Mouse (Mus musculus): ENCODE data around the gene Ciart.
"Not testable (repeated sequence)": the region's sequence is repeated elsewhere in the genome, so short reads cannot be mapped to it uniquely, and the experiment has no call there.

Gene Ciart

GRCm38 (mm10) chr3:95899800-95900524, 17.9 kb upstream of the Ciart start:
- DNase-seq = no peak

DNA sequence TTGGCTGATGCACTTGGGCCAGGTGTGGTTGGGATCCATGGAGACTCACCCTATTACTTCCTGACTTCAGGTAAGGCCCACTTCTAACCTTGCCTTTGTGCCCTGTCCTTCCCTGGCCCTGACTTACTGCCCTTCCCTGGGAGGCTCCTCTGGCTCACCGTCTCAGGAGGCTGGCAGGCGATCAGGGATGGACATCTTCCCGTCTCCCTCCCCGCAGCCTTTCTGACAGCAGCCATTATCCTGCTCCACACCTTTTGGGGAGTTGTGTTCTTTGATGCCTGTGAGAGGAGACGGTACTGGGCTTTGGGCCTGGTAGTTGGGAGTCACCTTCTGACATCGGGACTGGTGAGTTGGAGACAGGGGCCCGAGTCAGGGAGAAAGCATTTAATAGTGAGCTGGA, 13.4 kb upstream of the Ciart start:
- not testable (repeated sequence) for DNase-seq

- DNase-seq = peak; percentile 54
Measured at GRCm38 (mm10) chr3:95894317-95895160, 12.5 kb upstream of the Ciart start.

DNA sequence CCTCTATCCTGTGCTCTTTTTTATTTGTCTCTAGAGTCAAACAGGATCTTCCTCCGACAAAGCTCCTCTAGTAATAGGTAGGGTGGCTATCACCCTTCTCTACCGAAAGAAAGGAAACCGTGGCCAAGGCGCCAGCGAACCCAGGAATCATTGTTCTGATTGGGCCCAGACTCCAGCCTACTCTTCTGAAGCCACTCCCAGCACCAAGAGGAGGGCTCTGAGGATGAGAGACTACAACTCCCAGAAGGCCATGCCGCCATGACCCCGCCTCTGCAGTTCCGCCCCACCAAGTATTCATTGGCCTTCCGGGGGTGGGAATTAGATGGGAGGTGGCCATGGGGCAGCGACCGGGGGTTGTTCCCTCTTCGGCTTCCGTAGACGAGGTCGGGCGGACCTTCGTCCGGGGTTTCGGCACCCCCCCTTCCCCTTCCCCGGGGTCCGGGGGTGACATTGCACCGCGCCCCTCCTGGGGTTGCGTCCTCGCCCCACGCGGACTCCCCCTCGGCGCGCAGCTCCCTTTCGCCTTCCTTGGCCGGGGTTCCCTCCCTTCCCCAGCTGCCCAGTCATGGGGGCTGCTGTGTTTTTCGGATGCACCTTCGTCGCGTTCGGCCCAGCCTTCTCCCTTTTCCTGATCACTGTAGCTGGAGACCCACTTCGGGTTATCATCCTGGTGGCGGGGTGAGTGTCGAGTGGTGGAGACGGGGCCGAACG, 11.7 kb upstream of the Ciart start, which contains the start of gene Aph1a:
Gene Aph1a (plus strand): TSS at position 364 of the 711 bp plus-strand sequence.
- DNase-seq = peak; percentile 96

- no peak for DNase-seq
Measured at GRCm38 (mm10) chr3:95893126-95893525, 11.1 kb upstream of the Ciart start.

- no peak for DNase-seq
Measured at GRCm38 (mm10) chr3:95892066-95893052, 10.3 kb upstream of the Ciart start.

DNA sequence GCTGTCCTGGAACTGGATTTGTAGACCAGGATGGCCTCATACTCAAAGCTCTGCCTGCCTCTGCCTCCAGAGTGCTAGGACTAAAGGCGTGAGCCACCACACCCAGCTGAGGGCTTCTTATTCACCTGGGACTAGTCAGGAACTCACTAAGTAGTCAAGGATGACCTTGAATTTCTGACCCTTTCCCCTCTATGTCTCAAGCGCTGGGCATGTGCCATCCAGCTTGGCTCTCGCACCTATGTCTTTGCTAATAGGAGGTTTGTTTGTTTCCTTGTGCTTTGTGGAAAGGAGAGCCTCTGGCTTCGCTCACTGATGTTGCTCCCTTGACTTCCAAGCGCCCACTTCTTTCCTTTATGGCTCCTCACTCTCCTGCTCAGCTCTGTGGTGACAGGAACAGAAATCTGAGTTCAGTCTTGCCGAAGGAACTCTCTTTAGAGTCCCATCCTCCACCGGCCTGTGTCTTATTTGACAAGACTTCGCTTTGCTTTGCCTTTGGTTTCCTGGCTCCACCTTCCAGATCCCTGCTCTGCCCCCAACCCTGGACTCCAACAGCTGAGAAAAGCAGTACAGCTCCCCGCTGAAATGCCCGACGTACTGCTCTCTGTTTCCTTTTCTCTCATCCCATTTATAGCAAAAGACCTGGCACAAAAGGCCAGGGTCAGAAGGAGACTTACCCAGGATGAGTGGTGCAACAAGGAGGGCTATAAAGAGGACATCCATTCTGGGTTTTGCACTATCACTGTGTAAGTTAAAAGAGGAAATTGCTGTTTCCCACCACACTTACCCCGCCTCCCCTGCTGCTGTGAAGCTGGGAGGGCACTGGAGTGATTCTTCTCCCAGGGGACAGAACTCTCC, 9.4 kb upstream of the Ciart start, which contains the start of gene BC028528:
Gene BC028528 (minus strand): TSS at position 795 of the 855 bp plus-strand sequence.
- no peak for DNase-seq

GRCm38 (mm10) chr3:95889664-95890063, 7.6 kb upstream of the Ciart start:
- DNase-seq = no peak

GRCm38 (mm10) chr3:95887596-95887995, 5.5 kb upstream of the Ciart start:
- no peak for DNase-seq

DNA sequence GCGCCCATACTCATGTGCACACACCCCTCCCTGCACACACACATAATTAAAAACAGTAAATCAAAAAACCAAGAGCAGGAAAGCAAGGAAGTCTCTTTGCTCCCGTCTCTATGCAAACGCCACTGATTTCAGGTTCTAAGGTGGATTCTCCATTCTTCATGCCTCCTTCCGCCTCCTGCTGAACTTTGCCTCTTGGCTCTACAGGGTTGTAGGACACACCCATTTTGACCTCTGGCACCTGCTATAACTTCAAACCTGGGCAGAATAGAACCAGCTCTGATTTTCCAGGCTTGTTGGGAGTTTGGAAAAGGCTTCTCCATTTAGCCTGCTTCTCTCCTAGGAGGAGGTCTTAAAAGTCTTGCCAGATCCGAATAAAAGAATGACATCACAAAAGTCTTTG, 2.3 kb upstream of the Ciart start:
- DNase-seq = no peak

DNA sequence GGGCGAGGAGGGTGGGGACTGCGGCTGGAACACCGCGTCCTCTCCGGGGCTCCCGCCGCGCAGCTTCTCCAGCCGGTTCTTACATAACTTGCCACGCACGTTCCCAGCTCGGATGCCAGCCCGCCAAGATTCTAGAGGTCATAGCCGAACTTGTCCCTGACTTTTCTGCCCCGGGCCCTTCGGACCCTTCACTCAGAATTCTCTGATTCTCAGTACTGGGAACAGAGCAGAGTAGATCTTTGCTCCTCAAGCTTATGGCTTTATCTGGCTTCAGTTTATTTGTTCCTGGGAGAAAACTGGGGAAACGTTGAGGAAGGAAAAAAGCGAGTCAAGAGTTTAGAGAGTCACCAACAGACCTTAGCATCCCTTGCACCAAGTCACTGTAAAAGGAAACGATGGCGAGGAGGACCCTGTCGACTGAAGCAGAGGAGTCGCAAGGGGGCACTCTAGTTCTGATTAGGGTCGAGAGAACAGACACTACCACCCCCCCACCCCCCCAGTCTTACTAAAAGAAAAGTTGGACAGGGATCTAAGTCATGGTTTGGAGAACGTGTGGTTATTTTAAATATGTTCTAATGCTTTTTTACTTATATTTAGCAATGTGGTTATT, 870 bp upstream of the Ciart start:
- DNase-seq = peak; percentile 58

GRCm38 (mm10) chr3:95879063-95879462, 3.0 kb downstream of the Ciart start:
- no peak for DNase-seq

DNA sequence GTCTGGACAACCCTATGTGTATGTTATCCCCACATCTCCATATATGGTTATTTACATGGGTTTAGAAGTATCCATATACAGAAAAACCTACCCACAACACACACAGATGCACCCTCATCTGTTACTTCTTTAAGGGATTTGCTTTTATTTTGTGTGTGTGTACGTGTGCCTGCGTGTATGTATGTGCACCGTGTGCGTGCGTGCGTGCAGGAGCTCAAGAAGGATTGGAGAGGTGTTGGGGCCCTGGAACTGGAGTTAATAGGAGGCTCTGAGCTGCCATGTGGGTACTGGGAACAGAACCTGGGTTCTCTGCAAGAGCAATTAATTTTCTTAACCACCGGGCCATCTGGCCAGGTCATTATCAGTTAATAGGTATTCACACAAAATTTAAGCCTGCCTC, 10.0 kb downstream of the Ciart start:
- DNase-seq = no peak

DNA sequence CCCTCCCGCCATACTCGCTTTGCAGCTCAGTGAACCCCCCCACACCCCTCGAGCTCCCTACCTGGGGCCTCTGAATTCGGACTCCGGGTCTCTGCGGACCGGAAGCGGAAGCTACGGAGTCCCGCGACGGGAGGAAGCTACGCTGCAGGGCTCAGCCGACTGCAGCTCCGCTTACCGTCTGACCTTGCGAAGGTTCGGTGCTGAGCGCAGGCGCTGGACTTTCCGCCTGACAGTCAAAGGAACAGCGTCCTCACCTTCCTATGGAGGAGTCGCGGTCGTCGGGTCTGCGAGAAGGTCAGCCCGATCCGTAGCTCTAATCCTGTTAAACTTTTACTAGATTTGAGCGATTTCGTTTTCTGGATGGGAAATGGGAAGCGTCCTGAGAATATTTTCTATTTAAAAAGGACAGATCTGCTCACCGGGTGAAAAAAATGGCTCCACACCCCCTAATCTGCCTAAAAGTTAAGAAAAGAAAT, 10.6 kb downstream of the Ciart start, which contains the start of gene Mrps21:
Gene Mrps21 (minus strand): TSS at position 128 of the 476 bp plus-strand sequence.
- DNase-seq = peak; percentile 89

DNA sequence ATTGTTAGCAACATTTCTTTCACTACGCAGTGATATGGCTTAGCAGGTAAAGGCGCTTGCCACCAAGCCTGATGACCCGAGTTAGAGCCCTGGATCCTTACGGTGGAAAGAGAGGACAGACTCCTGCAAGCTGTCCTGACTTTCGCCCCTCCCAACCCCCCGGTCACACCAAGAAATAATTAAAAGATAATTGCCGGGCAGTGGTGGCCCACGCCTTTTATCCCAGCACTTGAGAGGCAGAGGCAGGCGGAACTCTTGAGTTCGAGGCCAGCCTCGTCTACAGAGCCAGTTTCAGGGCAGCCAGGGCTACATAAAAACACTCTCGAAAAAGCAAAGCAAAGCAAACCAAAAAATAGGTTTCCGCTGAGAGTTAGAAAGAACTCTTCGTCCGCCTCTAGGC, 11.1 kb downstream of the Ciart start:
- no peak for DNase-seq

DNA sequence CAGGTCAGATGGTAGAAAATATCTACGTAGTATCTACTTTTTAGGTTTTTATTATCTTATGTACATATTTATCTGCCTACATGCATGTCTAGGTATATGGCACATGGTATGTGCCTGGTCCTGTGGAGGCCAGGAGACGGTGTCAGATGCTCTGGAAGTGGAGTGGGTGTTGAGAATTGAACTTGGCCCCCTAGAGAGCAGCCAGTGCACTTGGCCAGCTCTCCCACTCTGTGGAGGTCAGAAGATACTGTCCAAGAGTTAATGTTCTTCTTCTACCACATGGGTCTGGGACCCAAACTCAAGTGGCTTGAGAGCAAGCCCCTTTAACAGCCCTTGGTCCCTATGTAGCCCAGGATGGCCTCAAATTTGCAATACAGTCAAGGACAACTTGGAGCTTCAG, 14.6 kb downstream of the Ciart start:
- DNase-seq = no peak

- no peak for DNase-seq
Measured at GRCm38 (mm10) chr3:95866071-95866470, 16.0 kb downstream of the Ciart start.

GRCm38 (mm10) chr3:95865571-95865970, 16.5 kb downstream of the Ciart start:
- DNase-seq = no peak

DNA sequence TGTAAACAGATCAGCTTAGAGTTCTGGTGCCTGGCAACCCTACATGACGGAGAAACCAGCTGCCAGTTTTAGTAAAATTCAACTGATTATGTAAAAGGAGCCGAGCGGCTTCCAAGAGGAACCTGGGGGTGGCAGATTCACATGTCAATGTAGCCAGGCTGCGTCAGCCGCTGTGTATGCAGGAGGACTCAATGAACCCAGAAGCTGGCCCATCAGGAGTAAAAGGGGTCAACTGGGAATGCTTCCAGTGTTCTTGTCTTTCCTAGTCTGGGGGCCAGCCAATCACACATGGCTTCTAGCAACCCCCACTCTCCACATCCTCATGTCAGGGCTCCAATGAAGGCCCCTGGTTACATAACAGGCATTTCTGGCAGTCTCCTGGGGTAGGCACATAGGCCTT, 17.0 kb downstream of the Ciart start:
- peak; percentile 74 for DNase-seq

- DNase-seq = no peak
Measured at GRCm38 (mm10) chr3:95863578-95863977, 18.5 kb downstream of the Ciart start.

Data from right cerebral cortex, postnatal 25 days (tissue).